Mouse (Mus musculus) forebrain, embryonic 16.5 days (tissue): ENCODE measurements around the gene Park7. TPM values are rescaled to one million over a fixed set of nuclear protein-coding genes. Genes with fewer than 3 reads are reported as not detected.
"Not testable (repeated sequence)": the region's sequence is repeated elsewhere in the genome, so short reads cannot be mapped to it uniquely, and the experiment has no call there.

Source experiments
- ATAC-seq: fragments of 200-750 bp; cut with Nextera tagmentation; 2 replicates; pipeline ENCODE4 v1.8.0; 2017; ENCODE audit warnings: mild to moderate bottlenecking, moderate library complexity
- H3K27ac ChIP-seq: fragments of 300-500 bp; sonication (generic); 2 replicates; pipeline ENCODE4 v1.5.1; 2014; ENCODE audit warnings: low read length, control low read depth
- H3K27me3 ChIP-seq: fragments of 300-500 bp; sonication (generic); replicated peaks from 2 replicates; pipeline ENCODE4 v1.6.1; 2014; ENCODE audit warnings: low read length; ENCODE audit not compliant: control insufficient read depth, insufficient read depth
- H3K36me3 ChIP-seq: fragments of 300-500 bp; sonication (generic); 2 replicates; pipeline ENCODE4 v1.6.1; 2014; ENCODE audit not compliant: control insufficient read depth, insufficient read depth
- H3K4me1 ChIP-seq: fragments of 300-500 bp; sonication (generic); replicated peaks from 2 replicates; pipeline ENCODE4 v1.6.1; 2014; ENCODE audit warnings: low read length; ENCODE audit not compliant: control insufficient read depth, insufficient read depth
- H3K4me2 ChIP-seq: fragments of 300-500 bp; sonication (generic); 2 replicates; pipeline ENCODE4 v1.6.1; 2014; ENCODE audit warnings: mild to moderate bottlenecking, low read length, control low read depth
- H3K4me3 ChIP-seq: fragments of 300-500 bp; sonication (generic); replicated peaks from 2 replicates; pipeline ENCODE4 v1.5.1; 2014; ENCODE audit warnings: mild to moderate bottlenecking, low read length, control low read depth
- H3K9ac ChIP-seq: fragments of 300-500 bp; sonication (generic); replicated peaks from 2 replicates; pipeline ENCODE4 v1.6.1; 2014; ENCODE audit warnings: low read depth, low read length, control low read depth
- H3K9me3 ChIP-seq: fragments of 300-500 bp; sonication (generic); 2 replicates; pipeline ENCODE4 v1.6.1; 2016; ENCODE audit warnings: low read length; ENCODE audit not compliant: control insufficient read depth
- WGBS: fragments of 180-500 bp; shearing (Covaris S2); extraction: QIAGEN DNeasy Blood & Tissue Kit; methylation state at CpG from one replicate; pipeline ENCODE4 v1.1.7; 2014; 5-methylcytosine and 5-hydroxymethylcytosine counted together
- polyA plus RNA-seq: library from polyadenylated mRNA; unstranded; fragments of >200 nt; fragmentation: Nextera tagmentation; extraction: Ambion mirVana; gene quantifications from 2 replicates; pipeline ENCODE4 v1.2.1, GENCODE M21; 2015

Gene Park7
- polyA plus RNA-seq, 1 experiment from 2014 or later, result 370 TPM

DNA sequence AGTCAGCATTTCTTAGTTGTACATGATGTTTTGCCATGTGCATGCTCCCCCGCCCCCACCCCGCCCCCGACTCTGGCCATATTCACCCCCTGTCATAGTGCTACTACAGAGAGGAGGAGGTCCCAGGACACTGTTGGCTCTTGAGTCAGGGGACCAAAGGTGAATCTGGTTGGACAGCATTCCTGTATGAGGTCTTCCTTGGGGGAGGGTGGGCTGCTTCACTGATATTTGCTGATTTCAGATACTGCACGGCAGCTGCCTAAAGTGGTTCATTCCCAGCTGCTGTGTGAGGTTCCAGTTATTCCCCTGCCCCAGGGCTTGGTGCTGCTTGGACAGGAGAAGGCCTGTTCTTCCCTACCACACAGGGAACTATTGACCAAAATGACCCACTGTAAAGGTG lies 25.7 kb downstream of the Park7 start:
- no peaks in the 10 kb centered on the region for H3K27me3 ChIP-seq
- H3K4me1 ChIP-seq, result no peaks in the 10 kb centered on the region; the same call in 1 of the 2 replicates
- H3K36me3 ChIP-seq, result no peaks in the 10 kb centered on the region
- no peak overlapping the region for H3K9ac ChIP-seq
- no peak overlapping the region for H3K4me3 ChIP-seq
- 89% methylated on average over 4 of the region's 4 CpGs for WGBS
- no peaks in the 10 kb centered on the region for H3K9me3 ChIP-seq
- ATAC-seq, result no peak
- no peak overlapping the region for H3K4me2 ChIP-seq
- H3K27ac ChIP-seq, result no peak overlapping the region

DNA sequence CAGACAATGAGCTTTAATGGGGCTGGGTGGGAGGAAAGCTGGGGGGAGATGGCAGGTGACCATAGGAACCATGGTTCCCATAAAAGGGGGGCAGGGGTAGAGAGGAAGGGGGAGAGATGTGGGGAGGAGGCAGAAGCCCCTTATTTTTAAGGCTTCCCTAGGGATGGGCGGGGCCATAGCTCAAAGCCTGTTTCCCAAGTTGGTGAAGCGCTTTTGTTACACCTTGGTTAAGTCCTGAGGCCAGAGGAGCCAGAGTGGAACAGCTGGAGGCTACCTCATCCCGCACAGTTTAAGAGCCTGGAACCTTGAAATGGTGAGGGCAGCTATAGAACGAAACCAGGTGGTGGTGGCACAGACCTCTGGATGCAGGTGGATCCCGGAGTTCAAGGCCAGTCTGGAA lies 26.3 kb downstream of the Park7 start:
- Histone ChIP-seq H3K27ac (no peak overlapping the region), H3K9me3 (no peaks in the 10 kb centered on the region), H3K9ac (no peak overlapping the region), H3K4me1 (no peaks in the 10 kb centered on the region; the same call in 1 of the 2 replicates), H3K36me3 (no peaks in the 10 kb centered on the region), H3K4me3 (no peak overlapping the region), H3K4me2 (no peak overlapping the region), H3K27me3 (no peaks in the 10 kb centered on the region)
- 78% methylated on average over 5 of the region's 5 CpGs for WGBS
- ATAC-seq, result no peak

DNA sequence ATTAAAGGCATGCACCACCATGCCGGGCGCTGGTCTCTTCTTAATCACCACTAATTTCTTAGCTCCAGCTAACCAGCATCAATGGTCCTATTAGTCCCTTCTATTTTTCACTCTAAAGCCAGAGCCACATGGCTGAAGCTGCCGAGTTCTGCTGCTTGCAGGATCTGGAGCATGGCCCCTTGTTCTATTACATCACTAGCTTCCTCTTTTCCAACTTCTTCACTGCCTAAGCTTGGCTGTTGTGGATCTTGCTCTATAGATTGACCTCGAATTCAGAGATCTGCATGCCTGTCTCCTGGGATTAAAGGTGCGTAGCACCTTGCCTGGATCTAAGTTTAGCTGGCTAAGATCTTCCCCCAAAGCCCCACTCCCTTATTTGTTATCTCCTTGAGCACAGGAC lies 31.6 kb downstream of the Park7 start:
- Histone ChIP-seq H3K9ac (no peak overlapping the region), H3K4me2 (no peak overlapping the region), H3K36me3 (no peaks in the 10 kb centered on the region), H3K4me3 (no peak overlapping the region), H3K4me1 (no peaks in the 10 kb centered on the region), H3K27ac (no peak overlapping the region), H3K9me3 (peaks cover 19% of the 10 kb centered on the region), H3K27me3 (no peaks in the 10 kb centered on the region)
- WGBS, result 89% methylated on average over 5 of the region's 5 CpGs
- no peak for ATAC-seq

DNA sequence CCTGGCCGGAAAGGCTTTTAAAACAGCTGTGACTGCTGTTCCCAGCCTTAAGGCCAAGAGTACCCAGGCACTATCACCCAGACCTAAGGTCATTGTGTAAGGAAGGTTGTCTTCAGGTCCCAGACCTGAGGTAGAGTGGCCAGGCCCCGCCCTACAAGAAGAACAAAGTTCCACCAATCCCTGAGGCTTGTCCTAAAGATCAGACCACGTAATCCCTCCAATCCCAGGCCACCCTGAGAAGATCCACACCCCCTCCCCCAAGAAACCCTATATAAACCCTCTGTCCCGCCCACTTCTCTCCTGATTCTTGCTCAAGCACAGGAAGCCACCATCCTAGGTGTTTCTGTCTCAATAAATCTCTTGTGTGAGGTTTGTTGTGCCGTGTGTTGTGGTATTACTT lies 33.9 kb downstream of the Park7 start:
- Histone ChIP-seq H3K9me3 (peaks cover 19% of the 10 kb centered on the region), H3K27me3 (no peaks in the 10 kb centered on the region)
- WGBS, result 83% methylated on average over 5 of the region's 5 CpGs

DNA sequence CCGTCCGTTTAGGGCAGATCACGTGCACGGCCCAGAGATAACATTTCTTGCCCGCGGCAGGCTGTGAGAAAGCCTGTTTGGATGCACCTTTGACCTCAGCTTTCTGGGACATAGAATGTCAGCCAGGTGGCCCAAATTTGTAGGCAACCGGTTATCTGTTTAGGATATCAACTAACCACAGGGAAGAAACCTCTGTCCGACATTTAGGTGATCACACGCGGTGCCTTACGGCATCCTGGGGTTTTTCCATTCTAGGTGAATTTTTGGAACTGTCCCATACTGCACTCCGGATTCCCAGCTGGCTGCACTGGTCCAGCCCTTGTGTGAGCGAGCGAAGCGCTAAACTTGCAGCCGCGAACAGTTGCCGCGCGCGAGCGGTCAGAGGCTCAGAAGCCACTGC lies 34.6 kb downstream of the Park7 start:
- Histone ChIP-seq H3K27me3 (no peaks in the 10 kb centered on the region), H3K36me3 (no peaks in the 10 kb centered on the region), H3K4me3 (no peak overlapping the region), H3K9ac (no peak overlapping the region), H3K4me1 (no peaks in the 10 kb centered on the region), H3K9me3 (peaks cover 19% of the 10 kb centered on the region), H3K27ac (no peak overlapping the region), H3K4me2 (no peak overlapping the region)
- 97% methylated on average over 22 of the region's 22 CpGs for WGBS
- ATAC-seq, result no peak

More for the DNA sequence above, 33.9 kb downstream of the Park7 start:
- H3K9ac ChIP-seq, result no peak overlapping the region
- H3K4me3 ChIP-seq, result no peak overlapping the region
- H3K36me3 ChIP-seq, result no peaks in the 10 kb centered on the region
- H3K27ac ChIP-seq, result no peak overlapping the region
- no peak for ATAC-seq
- no peak overlapping the region for H3K4me2 ChIP-seq
- H3K4me1 ChIP-seq, result no peaks in the 10 kb centered on the region

DNA sequence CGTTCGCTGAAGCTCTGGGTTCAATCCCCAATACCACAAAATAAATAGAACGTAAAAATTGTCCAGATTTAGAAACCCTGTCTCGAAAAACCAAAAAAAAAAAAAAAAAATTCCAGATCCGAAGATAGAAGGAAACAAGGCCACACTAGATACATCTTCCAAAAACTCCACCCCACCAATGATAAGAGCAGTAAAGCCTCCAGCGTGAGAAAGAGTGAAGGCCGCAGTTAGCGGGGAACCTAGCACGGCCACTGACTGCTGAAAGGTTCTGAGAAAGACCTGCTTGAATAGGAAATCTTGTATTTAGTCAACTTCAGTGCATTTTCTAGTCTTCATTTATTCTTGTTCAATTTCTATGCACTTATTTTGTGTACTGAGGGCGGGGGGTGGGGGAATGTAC lies 38.8 kb downstream of the Park7 start:
- peaks cover 17% of the 10 kb centered on the region for H3K9me3 ChIP-seq
- H3K27ac ChIP-seq, result no peak overlapping the region
- no peaks in the 10 kb centered on the region for H3K36me3 ChIP-seq
- H3K4me3 ChIP-seq, result no peak overlapping the region
- no peak for ATAC-seq
- no peaks in the 10 kb centered on the region for H3K27me3 ChIP-seq
- H3K4me1 ChIP-seq, result peaks cover 10% of the 10 kb centered on the region
- WGBS, result 87% methylated on average over 10 of the region's 10 CpGs
- H3K4me2 ChIP-seq, result no peak overlapping the region
- H3K9ac ChIP-seq, result no peak overlapping the region

DNA sequence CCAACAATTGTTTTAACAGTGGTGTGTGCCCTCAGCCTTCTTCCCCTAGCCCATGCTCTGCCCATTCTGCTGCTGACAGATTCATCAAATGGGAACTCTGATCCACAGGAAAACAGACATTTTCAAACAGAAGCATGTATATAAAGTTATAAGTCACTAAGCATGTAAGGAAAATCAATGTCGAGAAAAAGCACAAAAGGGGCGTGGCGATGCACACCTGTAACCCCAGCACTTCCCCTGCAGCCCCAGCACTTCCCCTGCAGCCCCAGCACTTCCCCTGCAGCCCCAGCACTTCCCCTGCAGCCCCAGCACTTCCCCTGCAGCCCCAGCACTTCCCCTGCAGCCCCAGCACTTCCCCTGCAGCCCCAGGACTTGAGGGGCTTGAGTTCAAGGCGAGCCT lies 39.8 kb downstream of the Park7 start:
- peaks cover 10% of the 10 kb centered on the region for H3K4me1 ChIP-seq
- not testable (repeated sequence) for ATAC-seq, H3K9me3 ChIP-seq, H3K27ac ChIP-seq, H3K4me3 ChIP-seq, H3K9ac ChIP-seq, H3K36me3 ChIP-seq, H3K27me3 ChIP-seq, H3K4me2 ChIP-seq
- 85% methylated on average over 4 of the region's 4 CpGs for WGBS

DNA sequence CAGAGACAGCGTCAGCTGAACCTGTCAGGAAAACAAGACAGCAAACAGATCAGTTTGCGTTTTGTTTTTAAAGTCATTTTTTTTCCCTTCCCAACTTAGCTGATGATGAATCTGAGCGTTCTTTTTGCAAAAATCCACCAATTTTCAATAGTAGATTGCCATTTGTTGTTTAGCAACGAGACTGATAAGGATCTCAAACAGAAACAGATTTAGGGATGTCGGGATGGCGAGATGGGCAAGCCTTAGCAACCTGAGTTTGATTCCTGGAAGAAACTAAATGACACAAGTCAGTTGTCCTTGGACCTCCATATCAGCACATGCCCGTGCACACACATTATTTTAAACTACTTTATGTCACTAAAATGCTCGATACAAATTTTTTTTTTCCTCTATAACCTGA lies 41.6 kb downstream of the Park7 start:
- Histone ChIP-seq H3K9me3 (no peaks in the 10 kb centered on the region), H3K27ac (no peak overlapping the region), H3K4me3 (no peak overlapping the region), H3K27me3 (no peaks in the 10 kb centered on the region), H3K9ac (no peak overlapping the region), H3K4me1 (peaks cover 10% of the 10 kb centered on the region), H3K36me3 (no peaks in the 10 kb centered on the region), H3K4me2 (no peak overlapping the region)
- ATAC-seq, result no peak
- 87% methylated on average over 8 of the region's 8 CpGs for WGBS

DNA sequence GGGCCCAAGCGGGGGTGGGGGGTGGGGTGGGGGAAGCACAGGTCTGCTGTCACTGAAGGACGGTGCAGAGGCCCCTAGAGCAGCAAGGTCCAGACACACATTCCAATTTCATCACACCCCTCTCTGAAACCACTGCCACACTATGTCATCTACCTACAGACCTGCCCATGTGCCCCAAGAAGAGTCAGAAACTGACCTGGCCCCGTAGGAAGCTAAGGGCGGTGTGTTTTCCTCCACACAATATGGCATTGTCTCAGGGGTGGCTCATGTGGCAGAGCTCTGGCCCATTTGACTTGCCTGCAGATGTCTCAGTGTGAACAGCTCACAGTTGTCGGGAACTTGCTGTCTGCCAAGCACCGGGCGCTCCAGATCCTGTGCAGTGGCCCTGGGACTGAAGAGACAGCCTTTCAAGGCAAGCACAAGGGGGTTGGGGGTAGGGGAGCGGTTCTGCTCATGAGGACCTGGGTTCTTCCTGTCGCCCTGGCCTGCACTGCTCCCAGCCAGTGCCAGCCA lies 42.0 kb downstream of the Park7 start:
- Histone ChIP-seq H3K4me1 (peaks cover 10% of the 10 kb centered on the region), H3K27ac (no peak overlapping the region), H3K9ac (no peak overlapping the region), H3K36me3 (peaks cover 4% of the 10 kb centered on the region; the same call in 1 of the 2 replicates), H3K27me3 (no peaks in the 10 kb centered on the region), H3K9me3 (no peaks in the 10 kb centered on the region), H3K4me2 (no peak overlapping the region), H3K4me3 (no peak overlapping the region)
- 45% methylated on average over 9 of the region's 9 CpGs for WGBS
- no peak; the same call in 1 of the 2 replicates for ATAC-seq
